Mouse (Mus musculus) adrenal gland (tissue): Measurements from ENCODE around the gene 1700092M07Rik.
"Not testable (repeated sequence)": the region's sequence is repeated elsewhere in the genome, so short reads cannot be mapped to it uniquely, and the experiment has no call there.

Source experiments
- intact Hi-C: fragments of 180-260 bp; cut with DNase I; formaldehyde crosslinking; loops from one replicate; pipeline ENCODE4 v1.15.1; 2025

Gene 1700092M07Rik

DNA sequence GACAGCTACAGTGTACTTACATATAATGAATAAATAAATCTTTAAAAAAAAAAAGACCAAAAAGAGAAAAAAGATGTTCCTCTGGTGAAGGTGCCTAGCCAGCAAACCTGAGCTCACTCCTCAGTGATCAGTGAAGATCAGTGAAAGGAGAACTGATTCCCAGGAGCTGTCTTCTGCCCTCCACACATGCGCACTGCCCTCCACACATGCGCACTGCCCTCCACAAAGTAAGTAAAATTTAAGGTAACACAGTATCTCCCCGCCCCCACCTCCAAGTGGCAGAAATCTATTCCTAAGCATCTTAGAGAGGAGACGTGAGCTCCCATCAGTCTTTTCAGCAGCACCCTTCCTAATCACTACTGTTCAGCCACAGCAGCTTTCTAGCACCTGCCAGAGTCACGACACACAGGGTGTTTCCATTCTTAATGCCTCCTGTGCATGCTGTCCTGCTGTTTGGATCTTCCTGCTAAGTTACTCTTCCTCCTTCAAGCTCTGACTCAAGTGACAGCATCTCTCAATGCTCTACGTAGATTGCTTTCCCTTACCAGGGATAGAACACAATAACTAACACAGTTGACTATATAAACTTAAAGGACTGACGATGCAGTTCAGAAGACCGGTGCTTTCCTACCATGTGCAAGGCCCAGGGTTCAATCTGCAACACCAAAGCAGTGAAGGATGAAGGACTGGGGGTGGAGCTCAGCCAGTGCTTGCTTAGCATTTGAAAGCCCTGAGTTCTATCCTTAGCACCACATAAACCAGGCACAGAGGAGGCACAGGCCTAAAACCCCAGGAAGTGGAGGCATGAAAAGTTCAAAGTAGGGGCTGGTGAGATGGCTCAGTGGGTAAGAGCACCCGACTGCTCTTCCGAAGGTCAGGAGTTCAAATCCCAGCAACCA lies 24.4 kb upstream of the 1700092M07Rik start:
- intact Hi-C loops: loop anchor here (10.0 kb wide), 1 partner anchor 399 kb away; no protein-coding TSS in a partner anchor

DNA sequence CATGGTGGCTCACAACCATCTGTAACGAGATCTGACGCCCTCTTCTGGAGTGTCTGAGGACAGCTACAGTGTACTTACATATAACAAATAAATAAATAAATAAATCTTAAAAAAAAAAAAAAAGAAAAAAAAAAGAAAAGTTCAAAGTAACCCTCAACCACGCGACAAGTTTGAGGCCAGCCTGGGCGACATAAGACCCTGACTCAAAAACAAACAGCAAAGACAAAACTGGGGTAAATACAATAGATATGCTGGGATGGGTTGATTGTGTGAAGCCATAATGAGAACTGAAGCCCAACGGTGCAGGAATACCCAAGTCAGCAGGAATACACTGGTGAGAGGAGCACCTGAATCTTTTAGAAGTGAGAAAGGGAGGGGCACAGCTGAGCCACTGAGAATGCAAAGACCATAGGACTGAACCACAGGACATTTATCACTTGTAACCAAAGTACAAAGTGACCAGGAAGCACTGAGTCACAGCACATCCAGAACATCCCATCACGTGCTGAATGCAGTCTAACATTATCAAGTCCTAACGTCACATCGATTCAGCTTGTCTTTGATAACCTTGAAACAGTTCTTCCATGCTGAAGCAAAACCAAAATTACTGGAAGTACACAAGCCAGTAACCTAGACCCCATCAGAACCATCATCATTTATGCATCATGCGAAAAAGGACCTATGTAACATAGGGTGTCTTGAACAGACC lies 23.6 kb upstream of the 1700092M07Rik start:
- intact Hi-C loops: loop anchor here (10.0 kb wide), 1 partner anchor 398 kb away; no protein-coding TSS in a partner anchor

DNA sequence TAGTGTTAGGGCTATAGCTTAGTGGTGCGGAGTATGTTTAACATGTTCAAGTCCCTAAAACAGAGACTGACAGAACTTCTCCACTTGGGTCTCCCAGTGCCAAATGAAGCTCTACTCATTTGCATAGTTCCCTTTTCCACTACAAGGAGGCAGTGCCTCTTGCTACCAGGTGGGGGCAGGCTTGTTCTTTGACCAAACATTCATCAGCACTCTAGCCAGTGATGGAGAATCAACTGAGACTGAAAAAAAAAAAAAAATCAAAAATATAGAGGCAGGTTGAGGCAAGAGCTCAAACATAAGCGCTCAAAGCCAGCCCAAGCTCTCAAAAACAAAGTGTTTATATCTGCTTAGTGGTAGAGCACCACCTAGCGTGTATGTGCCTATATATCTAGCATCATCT lies 22.2 kb upstream of the 1700092M07Rik start:
- intact Hi-C loops: loop anchor here (10.0 kb wide), 1 partner anchor 396 kb away; no protein-coding TSS in a partner anchor

DNA sequence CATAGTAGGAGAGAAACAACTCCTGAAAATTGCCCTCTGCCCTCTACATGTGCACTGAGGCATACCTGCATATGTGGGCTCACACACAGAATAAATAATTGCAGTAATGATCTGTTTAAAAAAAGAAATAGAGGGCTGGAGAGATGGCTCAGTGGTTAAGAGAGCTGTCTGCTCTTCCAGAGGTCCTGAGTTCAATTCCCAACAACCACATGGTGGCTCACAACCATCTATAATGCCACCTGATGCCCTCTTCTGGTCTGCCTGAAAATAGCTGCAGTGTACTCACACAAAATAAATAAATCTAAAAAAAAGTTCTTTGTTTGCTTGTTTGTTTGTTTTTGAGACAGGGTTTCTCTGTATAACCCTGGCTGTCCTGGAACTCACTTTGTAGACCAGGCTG lies 21.5 kb upstream of the 1700092M07Rik start:
- intact Hi-C loops: loop anchor here (10.0 kb wide), 1 partner anchor 396 kb away; no protein-coding TSS in a partner anchor

DNA sequence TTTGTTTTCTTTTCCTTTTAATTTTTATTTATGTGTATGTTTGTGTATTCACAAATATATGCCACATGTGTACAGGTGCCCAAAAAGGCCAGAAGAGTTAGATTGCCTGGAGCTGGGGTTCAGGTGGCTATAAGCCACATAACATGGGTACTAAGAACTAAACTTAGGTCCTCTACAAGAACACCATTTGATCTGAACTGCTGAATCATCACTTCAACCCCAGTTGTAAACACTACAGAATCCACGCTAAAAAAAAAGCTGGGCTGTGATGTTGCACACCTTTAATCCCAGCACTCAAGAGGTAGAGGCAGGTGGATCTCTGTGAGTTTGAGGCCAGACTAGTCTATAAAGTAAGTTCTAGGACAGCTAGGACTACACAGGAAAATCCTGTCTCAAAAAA lies 19.1 kb upstream of the 1700092M07Rik start:
- intact Hi-C loops: no loop called here

DNA sequence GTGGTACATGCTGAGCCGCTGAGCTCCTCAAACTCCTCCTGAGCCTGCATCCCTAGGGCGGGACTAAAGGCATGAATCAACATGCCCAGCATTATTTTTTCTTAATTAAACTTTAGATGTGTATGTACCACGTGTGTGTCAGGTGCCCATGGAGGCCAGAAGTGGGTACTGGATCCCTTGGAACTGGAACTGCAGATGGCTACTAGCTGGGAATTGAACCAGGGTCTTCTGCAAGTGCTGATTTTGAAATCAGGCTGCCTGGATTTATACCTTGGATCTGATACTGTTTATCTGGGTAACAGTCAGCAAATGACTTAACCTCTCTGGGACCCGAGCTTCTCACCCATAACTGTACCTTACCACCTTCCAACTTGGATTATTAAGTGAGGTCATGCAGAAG lies 18.5 kb upstream of the 1700092M07Rik start:
- intact Hi-C loops: no loop called here

DNA sequence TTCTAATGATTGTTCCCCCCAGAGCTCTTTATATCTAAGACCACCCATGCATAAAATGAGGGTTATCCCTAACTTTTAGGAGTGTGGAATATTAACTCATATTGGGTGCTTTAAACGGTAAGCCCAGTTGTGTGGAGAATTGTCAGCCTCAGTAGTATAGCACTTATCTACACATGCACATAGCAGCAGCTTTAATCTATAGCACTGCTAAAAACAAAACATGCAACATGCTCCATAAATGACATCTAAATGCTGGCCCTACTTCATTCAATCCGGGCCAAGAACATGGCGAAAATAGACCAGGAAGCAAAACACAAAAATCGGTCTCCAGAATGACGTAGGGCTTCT lies 18.0 kb upstream of the 1700092M07Rik start:
- intact Hi-C loops: no loop called here

DNA sequence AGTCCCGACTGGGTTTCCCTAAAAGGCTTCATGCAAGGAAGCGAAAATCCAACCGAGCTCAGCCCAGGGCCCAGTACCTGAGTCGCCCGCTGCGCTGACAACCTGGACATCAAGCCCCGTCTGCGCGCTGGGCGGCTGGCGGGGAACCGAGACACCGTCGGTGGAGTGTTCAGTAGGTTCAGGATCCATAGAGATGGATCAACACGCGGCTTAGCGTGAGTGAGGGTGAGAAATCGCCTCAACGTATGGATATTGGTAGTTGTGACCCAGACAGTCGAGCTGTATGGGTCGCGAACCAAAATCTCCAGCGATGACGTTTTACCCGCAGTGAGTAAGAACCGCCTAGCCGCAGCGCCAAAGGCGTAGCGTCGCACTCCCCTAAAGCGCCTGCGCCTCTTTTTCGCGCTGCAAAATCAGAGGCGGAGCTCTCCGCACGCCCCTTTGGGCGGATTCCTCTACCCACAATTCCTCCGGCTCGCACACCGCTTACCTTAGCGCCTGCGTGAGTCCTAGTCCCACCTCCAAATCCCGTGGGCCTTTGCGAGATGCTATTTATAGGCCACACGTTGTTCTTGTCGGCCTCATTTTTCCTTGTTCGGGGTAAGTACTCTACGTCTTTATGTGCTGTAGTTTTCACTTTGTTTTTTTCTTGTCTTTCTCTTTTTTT lies 17.5 kb upstream of the 1700092M07Rik start, which contains the start of gene Slc3a2:
Gene Slc3a2, minus strand, starts transcription at position 463 of the 667 bp plus-strand sequence.
- intact Hi-C loops: no loop called here

DNA sequence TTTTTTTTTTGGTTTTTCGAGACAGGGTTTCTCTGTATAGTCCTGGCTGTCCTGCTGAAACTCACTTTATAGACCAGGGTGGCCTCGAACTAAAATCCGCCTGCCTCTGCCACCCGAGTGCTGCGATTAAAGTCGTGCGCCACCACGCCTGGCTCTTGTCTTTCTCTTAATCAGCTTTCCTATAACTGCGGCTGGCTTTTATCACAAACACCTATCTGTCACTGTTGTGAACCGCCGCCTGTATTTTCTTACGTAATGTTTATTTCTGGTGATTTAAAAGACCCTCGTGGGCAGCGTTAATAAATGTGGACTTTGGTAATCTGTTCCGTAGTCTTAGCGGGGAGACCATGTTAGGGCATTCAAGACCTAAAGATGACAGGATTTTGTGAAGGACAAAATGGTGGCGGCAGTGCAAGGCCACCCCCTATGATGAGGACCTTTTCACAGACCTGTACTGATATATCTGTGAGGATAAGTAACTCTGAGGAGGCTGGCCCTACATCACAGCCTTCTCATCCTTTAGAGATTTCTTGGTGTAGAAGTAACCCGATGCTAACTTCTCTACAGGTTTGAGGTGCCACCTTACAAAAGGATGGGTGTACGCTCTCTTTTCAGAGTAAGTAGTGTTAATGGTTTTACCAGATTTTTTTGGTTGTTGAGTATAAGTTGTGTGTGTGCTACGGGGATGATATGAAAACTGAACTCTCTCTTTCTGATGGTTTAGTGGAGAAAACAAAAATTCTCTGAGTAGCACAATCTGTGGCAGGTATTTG lies 16.8 kb upstream of the 1700092M07Rik start:
- intact Hi-C loops: no loop called here

DNA sequence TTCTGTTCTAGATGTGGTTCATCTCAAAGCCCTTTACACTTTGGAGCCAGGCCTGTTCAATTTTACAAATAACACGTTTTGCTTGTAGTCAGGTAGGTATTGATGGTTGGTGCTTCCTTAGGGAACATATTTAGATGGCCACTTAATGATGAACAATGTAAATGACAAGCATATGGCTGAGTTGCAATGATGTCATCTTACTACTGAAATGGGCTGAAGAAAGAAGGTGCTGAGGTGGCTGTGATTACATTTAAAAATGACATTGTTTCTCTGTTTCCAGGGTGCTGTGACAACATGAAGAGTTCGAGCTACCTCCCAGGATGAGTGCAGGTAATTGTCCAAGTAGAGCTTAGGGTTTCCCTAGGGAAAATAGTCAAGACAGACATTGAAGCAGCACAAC lies 16.1 kb upstream of the 1700092M07Rik start:
- intact Hi-C loops: no loop called here

DNA sequence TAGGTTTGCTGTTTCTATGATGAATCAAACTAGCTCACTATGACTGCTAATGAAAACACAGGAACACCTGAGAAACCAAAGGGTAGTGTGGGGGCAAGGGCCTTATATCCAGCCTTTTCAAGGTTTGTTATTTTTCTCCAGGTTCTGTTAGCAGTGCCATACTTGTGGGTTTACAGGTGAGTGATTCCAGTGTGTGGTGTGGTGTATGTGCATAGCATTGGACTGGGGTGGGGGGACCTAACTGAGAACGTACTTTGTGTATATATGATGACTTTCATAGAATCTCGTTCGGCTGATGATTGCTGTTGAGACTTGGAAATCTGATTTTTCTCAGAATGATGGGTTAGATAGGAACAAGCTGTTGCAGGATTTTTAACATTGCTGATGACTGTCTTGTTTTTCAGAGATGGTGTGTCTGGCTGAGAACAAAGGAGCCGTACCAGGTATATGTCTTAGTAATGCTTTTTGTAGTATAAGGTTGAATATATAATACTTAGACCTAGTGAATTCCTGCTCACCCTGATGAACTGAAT lies 15.4 kb upstream of the 1700092M07Rik start:
- intact Hi-C loops: no loop called here

DNA sequence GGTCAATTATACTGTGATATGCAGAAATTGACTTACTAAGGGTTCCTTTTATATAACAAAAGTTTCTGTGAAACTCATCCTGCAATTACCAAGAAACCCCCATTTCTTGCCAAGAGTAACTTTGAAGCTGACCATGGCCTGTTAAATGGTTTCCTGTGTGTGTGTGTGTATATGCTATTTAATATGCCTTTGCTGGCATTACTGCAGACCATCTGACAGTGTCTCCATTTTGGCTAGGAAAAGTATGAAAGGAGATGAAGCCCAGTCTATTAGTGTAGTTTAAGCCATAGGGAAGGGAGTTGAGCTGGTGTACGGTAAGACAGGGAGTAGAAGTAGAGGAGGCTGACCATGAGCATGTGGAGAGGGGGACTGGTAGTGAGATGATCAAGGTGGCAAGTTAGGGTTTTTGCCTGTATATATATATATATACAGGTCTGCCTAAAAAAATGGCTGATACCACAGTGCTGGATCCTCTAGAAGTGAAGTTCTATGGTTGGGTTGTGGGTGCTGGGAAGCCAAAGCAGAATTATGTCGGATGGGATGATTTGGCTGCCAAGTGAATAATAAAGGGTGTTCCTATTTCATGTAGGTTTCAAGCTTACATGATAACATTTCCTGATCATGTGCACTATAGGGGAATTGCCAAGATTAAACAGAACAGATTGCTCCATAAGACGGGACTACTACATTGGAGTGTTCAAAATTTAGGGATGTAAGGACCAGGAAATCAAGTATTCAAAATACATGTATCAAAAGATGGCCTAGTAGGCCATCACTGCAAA lies 13.7 kb upstream of the 1700092M07Rik start:
- intact Hi-C loops: no loop called here

DNA sequence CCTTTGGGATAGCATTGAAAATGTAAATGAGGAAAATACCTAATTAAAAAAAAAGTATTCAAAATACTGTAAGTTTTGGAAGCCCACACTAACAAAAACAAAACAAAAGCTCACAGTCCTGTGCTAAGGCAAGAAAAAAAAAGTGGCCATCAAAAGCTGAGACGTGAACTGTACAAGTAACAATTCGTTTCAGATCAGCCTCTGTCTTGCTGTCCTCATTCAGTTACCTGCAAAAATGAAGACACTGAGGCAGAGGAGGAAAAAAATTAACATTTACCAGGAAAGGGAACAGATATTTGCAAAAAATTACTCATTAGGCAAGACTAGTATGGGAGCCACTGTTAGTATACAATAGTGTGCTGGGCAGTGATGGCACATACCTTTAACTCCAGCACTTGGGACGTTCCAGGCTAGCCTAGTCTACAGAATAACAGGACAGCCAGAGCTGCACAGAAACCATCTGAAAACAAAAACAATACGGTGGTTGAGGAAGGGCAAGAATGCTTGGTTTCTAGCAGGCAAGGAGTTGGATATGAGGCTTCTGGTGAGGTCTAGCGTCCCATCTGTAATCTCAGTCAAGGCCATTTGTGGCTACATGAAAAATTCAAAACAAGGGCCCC lies 12.9 kb upstream of the 1700092M07Rik start:
- intact Hi-C loops: no loop called here

DNA sequence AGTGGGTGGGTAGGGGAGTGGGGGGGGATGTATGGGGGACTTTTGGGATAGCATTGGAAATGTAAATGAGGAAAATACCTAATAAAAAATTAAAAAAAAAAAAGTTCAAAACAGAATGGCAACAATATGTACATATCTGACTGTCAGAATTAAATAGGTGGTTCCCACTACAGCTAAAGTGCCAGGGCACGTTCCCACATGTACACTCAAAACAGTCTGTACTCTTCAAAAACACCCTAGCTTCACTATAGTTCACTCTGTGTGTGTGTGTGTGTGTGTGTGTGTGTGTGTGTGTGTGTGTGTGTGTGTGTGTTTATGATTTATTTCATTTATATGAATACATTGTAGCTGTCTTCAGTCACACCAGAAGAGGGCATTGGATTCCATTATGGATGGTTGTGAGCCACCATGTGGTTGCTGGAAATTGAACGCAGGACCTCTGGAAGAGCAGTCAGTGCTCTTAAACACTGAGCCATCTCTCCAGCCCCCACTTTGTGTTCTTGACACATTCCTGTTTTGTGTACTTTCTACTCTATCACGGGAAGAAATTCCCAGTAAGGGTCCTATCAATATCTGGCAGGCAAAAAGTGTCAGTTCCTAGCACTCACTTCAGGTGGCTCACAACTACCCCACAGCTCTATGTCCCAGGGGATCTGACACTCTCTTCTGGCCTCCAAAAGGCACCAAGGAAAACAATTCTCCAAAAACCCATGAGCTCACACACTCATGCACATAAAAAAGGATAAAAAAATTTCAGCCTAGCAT lies 12.0 kb upstream of the 1700092M07Rik start:
- intact Hi-C loops: not testable (repeated sequence)

DNA sequence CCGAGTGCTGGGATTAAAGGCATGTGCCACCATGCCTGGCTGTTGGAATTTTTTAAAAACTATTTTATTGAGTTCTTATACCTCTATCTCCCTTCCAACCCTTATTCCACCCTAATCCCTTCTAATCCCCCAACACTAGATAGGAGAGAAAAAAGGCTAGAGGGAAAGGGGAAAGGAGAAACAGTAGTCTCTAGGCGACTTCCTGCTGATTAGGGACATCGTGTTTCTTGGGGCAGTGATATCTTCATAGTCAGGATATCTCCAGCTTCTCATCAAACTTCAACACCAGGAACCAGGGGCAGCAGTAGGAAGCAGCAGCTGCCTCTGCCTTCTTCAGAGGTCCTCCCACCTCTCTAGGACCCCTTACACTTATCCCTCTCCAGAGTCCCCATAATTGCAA lies 6.2 kb upstream of the 1700092M07Rik start:
- intact Hi-C loops: no loop called here

DNA sequence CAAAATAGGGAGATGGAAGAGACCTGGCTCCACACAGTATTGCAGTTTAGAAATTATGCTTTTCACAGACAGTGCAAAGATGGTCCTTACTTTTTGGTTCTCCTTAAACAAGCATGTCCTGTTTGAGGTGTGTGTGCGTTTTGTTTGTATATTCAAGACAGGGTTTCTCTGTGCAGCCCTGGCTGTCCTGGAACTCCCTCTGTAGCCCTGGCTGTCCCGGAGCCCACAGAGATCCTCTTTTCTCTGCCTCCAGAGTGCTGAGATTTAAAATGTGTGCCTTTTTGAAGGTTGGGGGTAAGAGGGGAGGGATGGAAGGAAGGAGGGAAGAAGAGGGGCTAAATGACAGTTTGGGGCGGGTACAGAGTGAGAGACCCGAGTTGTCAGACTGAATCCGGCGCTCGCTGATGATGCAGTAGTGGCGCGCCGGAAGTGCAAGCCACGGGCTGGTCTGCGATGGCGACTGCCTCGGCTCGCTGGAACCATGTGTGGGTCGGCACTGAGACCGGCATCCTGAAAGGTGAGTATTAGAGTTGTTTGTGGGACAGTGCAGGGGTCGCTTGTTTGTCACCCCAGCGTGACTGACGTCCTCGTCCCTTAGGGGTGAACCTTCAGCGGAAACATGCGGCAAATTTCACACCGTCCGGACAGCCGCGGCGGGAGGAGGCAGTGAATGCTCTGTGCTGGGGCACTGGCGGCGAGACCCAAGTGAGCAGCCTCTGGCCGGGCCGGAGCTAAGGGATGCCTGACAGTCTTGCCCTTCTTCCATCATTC lies 4.9 kb upstream of the 1700092M07Rik start, which contains the start of gene Wdr74:
Gene Wdr74, plus strand, starts transcription at position 439 of the 771 bp plus-strand sequence.
- intact Hi-C loops: no loop called here

DNA sequence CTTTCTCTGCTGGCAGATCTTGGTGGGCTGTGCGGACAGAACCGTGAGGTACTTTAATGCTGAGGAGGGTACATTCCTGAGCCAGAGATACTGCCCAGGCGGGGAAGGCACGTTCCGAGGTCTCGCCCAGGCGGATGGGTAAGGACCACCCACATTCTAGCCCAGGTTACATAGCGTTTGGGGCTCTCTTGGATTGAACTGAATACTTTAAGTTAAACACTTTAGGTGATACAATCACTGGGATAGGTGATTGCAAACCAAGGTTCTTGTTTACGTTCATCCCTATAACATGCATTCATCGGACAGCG lies 4.4 kb upstream of the 1700092M07Rik start:
- intact Hi-C loops: no loop called here

DNA sequence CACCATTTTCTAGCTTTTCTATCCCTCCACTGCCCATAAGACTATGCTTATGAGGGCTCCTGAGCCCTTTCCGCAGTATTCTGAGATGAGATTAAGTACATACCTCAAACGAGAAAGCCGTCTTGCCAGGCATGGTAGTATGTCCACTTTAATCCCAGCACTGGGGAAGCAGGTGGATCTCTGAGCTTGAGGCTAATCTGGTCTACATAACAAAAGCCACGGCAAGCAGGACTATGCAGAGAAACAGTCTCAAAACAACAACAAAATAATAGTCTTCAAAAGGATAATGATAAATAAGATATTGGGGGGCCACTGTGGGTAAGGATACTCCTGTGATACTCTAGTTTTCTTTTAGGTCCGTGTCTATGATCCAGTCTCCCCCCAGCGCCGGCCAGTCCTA lies 1.6 kb upstream of the 1700092M07Rik start:
- intact Hi-C loops: no loop called here
